Mouse (Mus musculus) cortical plate, adult 2 months (tissue): ENCODE measurements around the gene Adarb1.

Experiments
- CTCF ChIP-seq: fragments of 200-500 bp; IDR thresholded peaks from 2 replicates; pipeline ENCODE4 v1.5.1; 2011; ENCODE audit warnings: mild to moderate bottlenecking, control low read depth, low read length; ENCODE audit not compliant: insufficient read depth; ENCODE audit errors: extremely low read depth
- POLR2A ChIP-seq: fragments of 200-500 bp; IDR thresholded peaks from 2 replicates; pipeline ENCODE4 v1.6.1; 2011; ENCODE audit warnings: mild to moderate bottlenecking, low read length, control low read depth; ENCODE audit not compliant: insufficient read depth; ENCODE audit errors: extremely low read depth

DNA sequence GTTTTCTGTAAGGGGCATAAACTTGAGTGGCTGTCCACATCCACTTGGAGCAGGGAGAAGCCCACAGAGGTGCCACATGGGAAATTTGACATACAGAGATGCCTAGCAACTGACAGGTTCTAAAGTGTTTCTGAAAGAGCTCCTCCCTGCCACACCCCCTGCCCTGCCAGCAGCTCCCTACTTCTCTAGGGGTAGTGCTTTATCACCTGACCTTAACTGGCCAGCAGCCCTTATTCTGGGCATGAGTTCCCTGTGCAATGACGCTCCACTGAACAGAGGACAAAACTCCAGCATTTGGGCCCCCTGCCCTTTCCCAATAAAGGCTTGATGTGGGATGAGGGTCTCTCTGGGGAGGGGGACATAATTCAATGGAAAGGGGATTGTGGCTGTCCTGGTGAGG, 97.1 kb downstream of the Adarb1 start:
- TF ChIP-seq POLR2A = no peak
- TF ChIP-seq CTCF = no peak
